Mouse (Mus musculus): ENCODE measurements around the gene Nudt16l1. TPM values are rescaled to one million over a fixed set of nuclear protein-coding genes. Genes with fewer than 3 reads are reported as not detected.

Nudt16l1 gene
- total RNA-seq (2014; rRNA removed): 12.2 and 16.2 TPM in 2 replicates
- polyA plus RNA-seq (2012; rRNA removed): 53.5 and 57.0 TPM in 2 replicates

DNA sequence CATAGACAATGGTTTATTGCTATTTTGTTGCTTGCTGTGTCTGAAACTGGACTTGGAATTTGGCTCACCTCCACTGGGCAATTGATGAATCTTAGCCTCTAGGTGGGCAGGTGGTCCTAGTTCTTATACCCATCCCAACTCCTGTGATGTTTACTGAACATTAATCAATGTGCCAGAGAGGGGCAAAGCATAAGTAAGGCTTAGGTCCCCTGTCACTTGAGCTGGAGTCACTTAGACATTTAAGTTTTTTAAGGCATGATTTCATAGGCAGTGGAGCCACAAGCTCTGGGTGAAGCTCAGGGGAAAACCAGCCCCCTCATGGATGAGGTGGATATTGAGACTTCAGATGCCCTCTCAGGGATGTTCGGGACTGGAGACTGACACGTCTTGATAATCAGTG lies at the start of gene Nudt16l1:
TSS of gene Nudt16l1 (plus strand) at position 301 of the 400 bp plus-strand sequence.
- no peaks in the 10 kb centered on the region for H3K27me3 ChIP-seq (ENCODE audit: control insufficient read depth, insufficient read depth, low read length)
- peaks cover 5% of the 10 kb centered on the region for H3K4me1 ChIP-seq (ENCODE audit: control insufficient read depth, insufficient read depth, low read length)
- H3K4me3 ChIP-seq (ENCODE audit: insufficient read depth, low read depth, low read length): peak within 1 kb of the TSS; percentile 79
- TF ChIP-seq CTCF (IDR thresholded peaks at IDR 0.05; ENCODE audit: low read depth, low read length) (no peak), POLR2A (IDR thresholded peaks at IDR 0.05; ENCODE audit: extremely low read depth, insufficient read depth, low read length) (no peak)
- DNase-seq (ENCODE audit: extremely low read depth, low read depth, low spot score): no peak
- H3K27ac ChIP-seq (replicated peaks; ENCODE audit: insufficient read depth, low read depth, low read length): peak within 1 kb of the TSS; percentile 49
- H3K79me2 ChIP-seq (ENCODE audit: control insufficient read depth, insufficient read depth, low read length): no peaks in the 10 kb centered on the region
- peak within 1 kb of the TSS; percentile 81 for H3K9ac ChIP-seq (ENCODE audit: low read depth, low read length)
- peaks cover 11% of the 10 kb centered on the region; the same call in 1 of the 2 replicates for H3K36me3 ChIP-seq (ENCODE audit: control insufficient read depth, insufficient read depth, low read length)
- 4% methylated on average over 2 of the region's 2 CpGs for WGBS

DNA sequence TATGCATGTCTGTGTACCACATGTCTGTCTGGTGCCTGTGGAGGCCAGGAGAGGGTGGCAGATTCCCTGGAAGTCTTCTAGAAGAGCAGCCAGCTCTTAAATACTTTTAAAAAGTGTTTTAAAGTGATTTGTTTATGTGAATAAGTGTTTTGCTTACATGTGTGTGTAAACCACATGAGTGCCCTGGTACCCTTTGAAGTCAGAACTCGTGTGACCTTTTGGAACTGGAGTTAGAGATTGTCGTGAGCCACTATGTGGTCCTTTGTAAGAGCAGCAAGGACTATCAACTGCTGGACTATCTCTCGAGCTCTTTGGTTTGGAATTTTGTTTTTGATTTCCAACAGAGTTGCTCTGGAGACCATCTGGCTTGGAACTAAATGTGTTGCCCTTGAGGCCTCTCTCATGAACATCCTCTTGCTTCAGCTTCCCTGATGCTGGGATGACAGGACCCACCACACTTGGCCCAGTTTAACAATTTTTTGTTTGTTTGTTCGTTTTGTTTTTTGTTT lies 48.3 kb upstream of the Nudt16l1 start:
- H3K79me2 ChIP-seq (ENCODE audit: control insufficient read depth, insufficient read depth, low read length): peaks cover 40% of the 10 kb centered on the region; the same call in 1 of the 2 replicates
- peaks cover 42% of the 10 kb centered on the region for H3K4me1 ChIP-seq (ENCODE audit: control insufficient read depth, insufficient read depth, low read length)
- H3K27me3 ChIP-seq (ENCODE audit: control insufficient read depth, insufficient read depth, low read length): no peaks in the 10 kb centered on the region
- H3K36me3 ChIP-seq (ENCODE audit: control insufficient read depth, insufficient read depth, low read length): 0 out of 2 replicates have a peak, but pooled peaks cover 2% of the 10 kb centered on the region
- no peak overlapping the region for H3K27ac ChIP-seq (replicated peaks; ENCODE audit: insufficient read depth, low read depth, low read length)
- no peak overlapping the region for H3K9ac ChIP-seq (ENCODE audit: low read depth, low read length)
- no peak overlapping the region for H3K4me3 ChIP-seq (ENCODE audit: insufficient read depth, low read depth, low read length)
- WGBS: 20% methylated on average over 4 of the region's 4 CpGs
- DNase-seq (ENCODE audit: extremely low read depth, low read depth, low spot score): peak; percentile 74
- TF ChIP-seq CTCF (IDR thresholded peaks at IDR 0.05; ENCODE audit: low read depth, low read length) (no peak), POLR2A (IDR thresholded peaks at IDR 0.05; ENCODE audit: extremely low read depth, insufficient read depth, low read length) (no peak)

DNA sequence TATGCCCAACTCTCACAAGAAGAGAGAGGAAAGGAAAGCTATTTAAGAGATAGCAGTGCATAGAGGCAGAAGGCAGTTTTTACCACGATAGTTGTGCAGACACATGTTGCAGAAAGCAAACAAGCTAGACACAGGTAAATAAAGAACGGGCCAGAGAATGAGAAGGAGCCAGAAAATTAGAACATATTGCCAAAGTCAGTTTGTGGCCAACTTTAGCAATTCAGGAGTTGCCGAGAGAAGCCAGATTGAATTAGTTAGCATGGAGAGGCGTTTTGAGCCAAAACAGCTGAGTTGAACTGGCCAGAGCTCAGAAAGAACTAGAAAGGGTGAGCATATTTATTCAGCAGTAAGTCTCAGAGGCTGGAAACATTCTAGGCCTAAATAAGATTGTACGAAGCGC lies 46.4 kb upstream of the Nudt16l1 start:
- DNase-seq (ENCODE audit: extremely low read depth, low read depth, low spot score): peak; percentile 99
- Histone ChIP-seq H3K27me3 (ENCODE audit: control insufficient read depth, insufficient read depth, low read length) (no peaks in the 10 kb centered on the region), H3K4me3 (ENCODE audit: insufficient read depth, low read depth, low read length) (no peak overlapping the region), H3K36me3 (ENCODE audit: control insufficient read depth, insufficient read depth, low read length) (0 out of 2 replicates have a peak, but pooled peaks cover 2% of the 10 kb centered on the region), H3K79me2 (ENCODE audit: control insufficient read depth, insufficient read depth, low read length) (peaks cover 39% of the 10 kb centered on the region; the same call in 1 of the 2 replicates), H3K4me1 (ENCODE audit: control insufficient read depth, insufficient read depth, low read length) (peaks cover 47% of the 10 kb centered on the region), H3K9ac (ENCODE audit: low read depth, low read length) (no peak overlapping the region), H3K27ac (replicated peaks; ENCODE audit: insufficient read depth, low read depth, low read length) (peak overlapping the region; percentile 24; the same call in 1 of the 2 replicates)
- TF ChIP-seq POLR2A (IDR thresholded peaks at IDR 0.05; ENCODE audit: extremely low read depth, insufficient read depth, low read length): no peak
- TF ChIP-seq CTCF (IDR thresholded peaks at IDR 0.05; ENCODE audit: low read depth, low read length): no peak
- WGBS: 18% methylated on average over 6 of the region's 6 CpGs

DNA sequence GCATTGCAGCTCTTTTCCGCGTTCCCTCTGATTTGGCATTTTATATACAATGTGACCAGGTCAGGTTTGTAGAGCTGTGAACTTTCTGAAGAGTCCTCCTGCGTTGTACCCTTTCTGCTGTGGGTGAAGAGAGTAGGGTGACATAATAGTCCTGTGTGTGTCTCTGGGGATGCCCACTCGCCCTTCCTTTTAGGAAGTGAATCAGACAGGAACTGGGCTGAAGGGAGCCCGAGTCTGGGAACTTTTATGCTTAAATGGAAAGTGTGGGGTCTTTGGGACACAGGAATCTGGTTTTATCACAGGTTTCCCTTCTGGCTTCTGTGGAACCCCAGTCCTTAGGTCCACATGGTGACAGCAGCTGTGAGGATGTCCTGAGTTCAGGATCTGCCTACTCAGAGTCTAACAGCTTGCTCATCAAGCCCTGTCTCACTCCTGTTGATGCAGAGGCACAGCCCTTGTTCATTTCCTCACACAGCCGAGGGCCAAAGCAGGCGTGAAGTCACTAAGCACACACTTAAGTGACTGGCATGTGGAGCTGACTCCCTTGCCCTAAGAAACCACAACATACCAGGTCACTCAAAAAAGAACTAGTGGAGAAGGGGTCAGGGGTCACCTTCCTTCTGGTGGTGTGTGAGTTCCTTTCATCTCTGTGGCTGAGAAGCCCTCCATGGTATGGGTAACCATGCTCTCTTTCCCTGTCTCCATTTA lies 44.2 kb upstream of the Nudt16l1 start:
- Histone ChIP-seq H3K4me3 (ENCODE audit: insufficient read depth, low read depth, low read length) (no peak overlapping the region), H3K27me3 (ENCODE audit: control insufficient read depth, insufficient read depth, low read length) (no peaks in the 10 kb centered on the region), H3K9ac (ENCODE audit: low read depth, low read length) (no peak overlapping the region), H3K36me3 (ENCODE audit: control insufficient read depth, insufficient read depth, low read length) (no peaks in the 10 kb centered on the region), H3K79me2 (ENCODE audit: control insufficient read depth, insufficient read depth, low read length) (peaks cover 40% of the 10 kb centered on the region; the same call in 1 of the 2 replicates), H3K4me1 (ENCODE audit: control insufficient read depth, insufficient read depth, low read length) (peaks cover 39% of the 10 kb centered on the region), H3K27ac (replicated peaks; ENCODE audit: insufficient read depth, low read depth, low read length) (peak overlapping the region; percentile 42)
- WGBS: 65% methylated on average over 7 of the region's 7 CpGs
- TF ChIP-seq POLR2A (IDR thresholded peaks at IDR 0.05; ENCODE audit: extremely low read depth, insufficient read depth, low read length) (no peak), CTCF (IDR thresholded peaks at IDR 0.05; ENCODE audit: low read depth, low read length) (no peak)
- no peak for DNase-seq (ENCODE audit: extremely low read depth, low read depth, low spot score)

DNA sequence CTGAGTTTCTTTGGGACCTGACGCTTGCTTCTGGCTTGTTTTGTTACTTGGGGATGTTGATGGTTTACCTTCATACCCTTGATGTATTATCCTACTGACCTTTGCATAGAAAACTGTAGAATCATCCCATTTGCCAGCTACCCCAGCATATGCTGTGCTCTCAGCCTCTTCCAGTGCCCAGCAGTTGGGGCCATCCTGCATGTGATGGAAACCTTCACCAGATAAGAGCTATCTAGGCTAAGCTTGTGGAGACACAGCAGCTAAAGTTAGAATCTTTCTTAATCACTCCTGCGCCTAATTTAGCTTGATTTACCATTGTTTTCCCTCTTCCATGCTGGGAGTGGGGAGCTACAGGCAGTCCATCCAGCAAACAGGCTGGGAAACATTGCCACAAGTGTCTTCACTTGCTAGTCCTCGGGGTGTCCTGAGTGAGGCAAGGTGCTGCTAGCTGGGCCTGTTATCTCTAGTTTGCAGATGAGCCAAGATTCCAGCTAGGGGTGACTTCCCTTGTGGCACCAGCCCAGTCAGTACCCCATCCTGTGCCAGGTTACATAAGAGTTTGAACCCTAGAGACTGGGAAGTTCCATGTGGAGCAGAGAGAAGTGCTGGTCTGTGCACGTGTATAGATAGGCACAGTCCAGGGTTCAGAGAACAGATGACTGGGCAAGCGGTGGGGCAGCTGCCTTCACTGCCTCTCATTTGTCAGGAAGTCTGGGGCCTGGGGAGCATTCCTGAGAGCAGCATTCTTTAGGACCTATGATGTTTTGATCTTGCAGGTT lies 42.1 kb upstream of the Nudt16l1 start:
- no peaks in the 10 kb centered on the region for H3K27me3 ChIP-seq (ENCODE audit: control insufficient read depth, insufficient read depth, low read length)
- peaks cover 30% of the 10 kb centered on the region for H3K4me1 ChIP-seq (ENCODE audit: control insufficient read depth, insufficient read depth, low read length)
- H3K4me3 ChIP-seq (ENCODE audit: insufficient read depth, low read depth, low read length): no peak overlapping the region
- peaks cover 31% of the 10 kb centered on the region; the same call in 1 of the 2 replicates for H3K79me2 ChIP-seq (ENCODE audit: control insufficient read depth, insufficient read depth, low read length)
- H3K27ac ChIP-seq (replicated peaks; ENCODE audit: insufficient read depth, low read depth, low read length): peak overlapping the region; percentile 74
- 19% methylated on average over 5 of the region's 5 CpGs for WGBS
- TF ChIP-seq CTCF (IDR thresholded peaks at IDR 0.05; ENCODE audit: low read depth, low read length) (no peak), POLR2A (IDR thresholded peaks at IDR 0.05; ENCODE audit: extremely low read depth, insufficient read depth, low read length) (no peak)
- no peak overlapping the region; the same call in 1 of the 2 replicates for H3K9ac ChIP-seq (ENCODE audit: low read depth, low read length)
- H3K36me3 ChIP-seq (ENCODE audit: control insufficient read depth, insufficient read depth, low read length): no peaks in the 10 kb centered on the region
- peak; percentile 99 for DNase-seq (ENCODE audit: extremely low read depth, low read depth, low spot score)

Measured in liver, adult 2 months (tissue).